Mouse (Mus musculus): ENCODE measurements around the gene Kbtbd13. TPM values are rescaled to one million over a fixed set of nuclear protein-coding genes. Genes with fewer than 3 reads are reported as not detected.

Kbtbd13 gene
- polyA plus RNA-seq, 2 experiments from 2014 or later = not detected

GRCm38 (mm10) chr9:65393606-65394005 is 2.2 kb upstream of the Kbtbd13 start:
- no peak for ATAC-seq

DNA sequence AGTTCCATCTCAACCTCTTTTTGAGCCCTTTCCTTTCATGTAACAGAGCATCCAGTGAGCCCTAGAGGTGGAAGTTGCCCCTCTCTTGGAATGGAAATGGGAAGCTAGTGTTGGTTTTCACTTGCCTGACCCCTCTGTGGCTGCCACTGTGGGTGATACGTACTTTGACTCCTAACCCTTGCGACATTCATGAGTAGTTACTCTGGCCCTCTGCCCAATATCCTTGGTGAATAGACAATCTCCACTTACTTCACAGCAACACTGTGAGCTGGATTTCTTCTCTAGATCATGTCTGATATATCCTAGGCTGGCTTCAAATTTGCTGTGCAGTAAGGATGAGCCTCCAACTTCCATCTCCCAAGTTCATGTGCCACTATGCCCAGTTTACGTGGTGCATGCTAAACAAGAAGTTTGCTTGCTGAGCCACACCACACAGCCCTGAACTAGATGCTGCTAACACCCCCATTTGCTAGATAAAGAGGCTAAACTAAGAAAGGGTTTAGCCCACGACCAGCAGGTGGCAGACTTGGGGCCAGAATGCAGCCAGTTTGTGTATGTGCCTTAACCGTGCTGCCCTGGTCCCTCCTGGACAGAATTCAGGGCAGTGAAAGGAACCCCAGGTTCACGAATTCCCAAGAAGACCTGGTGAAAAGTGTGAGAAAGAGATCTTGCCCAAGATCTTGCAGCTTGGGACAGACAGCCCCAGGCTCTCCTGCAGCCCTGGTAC is 1.3 kb upstream of the Kbtbd13 start:
- no peak for ATAC-seq

GRCm38 (mm10) chr9:65390752-65391612 is 470 bp downstream of the Kbtbd13 start:
- no peak for ATAC-seq

DNA sequence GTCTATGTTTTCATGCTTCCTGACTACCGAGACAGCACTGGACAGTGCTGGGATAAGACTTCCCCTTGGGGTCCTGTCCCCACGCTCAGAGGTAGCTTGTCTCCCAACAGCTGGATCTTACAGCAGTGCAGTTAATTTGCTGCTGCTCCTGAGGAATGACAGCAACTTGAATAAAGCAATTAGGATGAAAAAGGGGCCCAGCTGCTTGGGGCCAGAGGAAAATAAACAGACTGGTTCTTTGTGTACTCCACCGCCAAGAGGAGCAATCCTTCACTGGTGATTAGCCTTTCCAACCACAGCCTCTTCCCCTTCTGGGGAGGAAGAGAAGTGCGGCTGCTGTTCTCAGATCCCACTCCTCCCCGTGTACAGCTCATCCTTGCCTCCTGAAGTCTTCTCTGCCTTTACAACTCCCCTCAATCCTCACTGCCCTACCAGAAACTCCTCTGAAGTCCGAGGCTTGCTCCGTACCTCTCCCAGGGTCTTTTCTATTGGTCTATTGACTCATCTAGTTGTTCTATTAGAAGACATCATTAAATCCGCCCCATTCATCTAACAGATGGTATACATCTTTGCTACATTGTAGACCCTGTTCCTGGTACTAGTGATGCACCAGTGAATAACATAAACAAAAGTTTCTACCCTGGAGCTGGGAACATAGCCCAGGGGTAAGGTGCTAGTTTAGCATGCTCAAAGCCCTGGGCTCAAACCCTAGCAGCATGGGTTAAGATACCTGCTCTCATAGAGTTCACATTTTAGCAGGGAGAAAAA is 4.9 kb downstream of the Kbtbd13 start:
- no peak for ATAC-seq

- ATAC-seq = no peak
Observed at GRCm38 (mm10) chr9:65384276-65384675, 7.2 kb downstream of the Kbtbd13 start.

DNA sequence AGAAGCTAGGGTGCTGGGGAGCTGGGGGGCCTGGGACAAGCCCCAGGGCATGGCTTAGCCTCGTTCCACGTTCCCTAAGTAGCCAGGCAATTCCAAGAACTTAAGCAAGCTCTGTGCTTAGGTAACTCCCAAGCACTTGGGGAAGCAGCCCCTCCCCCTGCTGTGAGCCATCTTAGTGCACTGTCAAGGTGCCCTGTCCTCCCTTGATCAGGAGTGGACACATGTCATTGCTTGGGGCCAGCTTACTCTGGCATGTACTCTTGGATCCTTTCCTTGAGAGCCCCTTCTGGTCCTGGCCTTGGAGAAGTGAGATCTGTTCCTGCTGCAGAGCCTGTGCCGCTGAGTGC is 8.7 kb downstream of the Kbtbd13 start:
- ATAC-seq = no peak

GRCm38 (mm10) chr9:65382031-65382750 is 9.3 kb downstream of the Kbtbd13 start:
- no peak for ATAC-seq

DNA sequence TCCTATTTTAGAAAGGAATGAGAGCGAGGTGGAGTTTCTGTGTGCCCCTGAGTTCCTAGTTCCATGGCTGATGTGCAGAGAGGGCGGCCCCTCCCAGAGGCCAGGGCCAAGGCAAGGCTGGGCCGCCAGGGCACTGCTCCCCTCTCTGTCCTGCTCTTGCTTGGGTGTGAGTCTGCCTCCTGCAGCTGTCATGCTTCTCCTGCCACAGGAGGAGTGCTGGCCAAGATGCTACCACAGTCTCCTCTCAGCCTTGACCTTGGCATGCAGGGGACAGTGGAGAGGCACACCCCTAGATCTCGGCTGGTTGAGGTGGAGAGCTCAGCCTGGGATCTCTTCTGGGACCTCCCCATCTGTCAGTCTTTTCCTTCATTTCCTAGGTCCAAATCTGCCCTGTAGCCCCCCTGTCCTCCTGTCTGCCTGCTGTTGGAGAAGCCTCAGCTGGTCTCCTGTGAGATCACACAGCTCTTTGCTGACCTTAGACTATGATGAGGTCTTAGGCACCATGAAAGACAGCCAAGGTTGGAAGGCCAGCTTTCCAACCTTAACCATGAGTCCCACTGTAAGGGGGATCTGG is 10.3 kb downstream of the Kbtbd13 start:
- ATAC-seq = no peak

DNA sequence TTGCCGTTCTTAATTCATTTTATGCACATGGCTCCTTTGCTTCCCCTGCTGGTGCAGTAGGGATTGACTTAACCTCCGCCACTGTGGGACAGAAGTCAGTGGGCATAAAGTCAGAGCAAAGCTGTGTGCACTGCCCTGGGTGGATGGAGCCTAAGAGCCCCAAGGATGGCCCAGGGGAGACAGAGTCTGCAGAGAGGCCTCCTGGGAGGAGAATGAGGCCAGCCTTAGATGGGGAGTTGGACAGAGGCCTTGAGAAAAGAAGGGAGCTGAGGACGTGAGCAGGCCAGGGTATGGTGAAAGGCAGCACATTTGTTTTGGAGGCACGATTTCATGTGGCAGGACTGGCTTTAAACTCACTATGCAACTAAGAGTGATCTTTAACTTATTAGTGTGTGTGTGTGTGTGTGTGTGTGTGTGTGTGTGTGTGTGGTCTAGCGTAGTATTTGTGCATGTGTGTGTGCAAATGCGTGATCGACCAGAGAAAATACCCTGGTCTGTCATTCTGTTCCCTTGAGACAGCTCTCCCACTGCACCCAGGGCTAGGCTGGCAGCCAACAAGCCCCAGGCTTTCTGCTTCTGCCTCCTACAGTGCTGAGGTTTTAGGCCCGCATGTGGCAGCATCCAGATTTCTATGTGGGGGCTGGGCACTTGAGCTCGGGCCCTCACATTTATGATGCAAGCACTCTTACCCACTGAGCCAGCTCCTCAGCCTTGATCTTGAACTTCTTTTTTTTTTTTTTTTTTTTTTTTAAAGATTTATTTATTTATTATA is 16.1 kb downstream of the Kbtbd13 start:
- ATAC-seq = no peak

DNA sequence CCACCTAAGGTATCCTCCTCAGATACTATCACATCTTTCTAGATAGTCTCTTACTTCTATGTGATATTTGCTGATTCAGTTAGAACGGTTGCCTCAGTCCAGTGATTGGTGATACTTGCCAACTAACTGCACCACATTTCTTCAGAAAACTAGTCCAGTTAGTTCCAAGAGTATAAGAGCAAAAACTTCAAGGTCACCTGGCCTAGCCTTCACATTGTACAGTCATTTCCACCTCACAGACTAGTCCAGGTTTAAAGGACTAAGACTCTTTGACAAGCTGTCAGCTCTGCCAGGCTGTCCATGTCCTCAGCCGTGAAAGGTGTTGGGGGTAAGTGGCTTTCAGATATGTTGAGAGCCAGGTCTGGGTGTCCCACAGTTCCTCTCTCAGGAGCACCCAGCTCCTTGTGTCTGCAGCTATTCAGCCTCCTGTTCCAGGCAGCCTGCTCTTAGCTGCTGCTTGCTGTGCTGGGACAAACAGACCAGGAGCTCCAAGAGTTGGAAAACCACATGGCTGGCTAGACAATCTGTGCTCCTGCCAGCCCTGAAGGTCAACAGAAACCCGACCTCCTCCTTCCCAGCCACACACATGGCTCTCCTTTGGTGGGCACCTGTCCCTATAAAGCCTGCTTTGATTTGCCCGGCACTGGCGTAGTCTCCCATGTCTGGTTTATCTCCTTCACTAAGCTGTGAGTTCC is 16.8 kb downstream of the Kbtbd13 start:
- no peak for ATAC-seq

GRCm38 (mm10) chr9:65372449-65372848 is 19.0 kb downstream of the Kbtbd13 start:
- ATAC-seq = no peak

DNA sequence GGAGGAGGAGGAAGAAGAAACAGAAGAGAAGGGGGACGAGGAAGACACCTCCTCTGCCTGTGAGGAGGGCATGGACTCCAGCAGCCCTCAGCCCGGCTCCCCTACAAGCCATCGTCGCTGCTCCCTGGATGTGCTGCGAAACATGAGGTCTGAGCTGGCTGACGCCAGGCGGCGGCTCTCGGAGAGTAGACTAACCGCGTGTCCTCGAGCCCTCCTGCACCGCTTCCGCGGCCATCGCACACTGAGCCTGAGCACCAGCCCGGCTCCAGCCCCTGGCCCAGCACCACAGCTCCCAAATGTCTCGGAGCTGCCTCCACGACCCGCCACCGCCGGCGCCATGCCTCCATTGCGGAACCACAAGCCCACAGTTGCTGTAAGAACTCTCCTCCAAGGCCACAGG is 19.7 kb downstream of the Kbtbd13 start:
- no peak for ATAC-seq

- no peak for ATAC-seq
Observed at GRCm38 (mm10) chr9:65365721-65366120, 25.7 kb downstream of the Kbtbd13 start.

GRCm38 (mm10) chr9:65363684-65364083 is 27.8 kb downstream of the Kbtbd13 start:
- no peak for ATAC-seq

DNA sequence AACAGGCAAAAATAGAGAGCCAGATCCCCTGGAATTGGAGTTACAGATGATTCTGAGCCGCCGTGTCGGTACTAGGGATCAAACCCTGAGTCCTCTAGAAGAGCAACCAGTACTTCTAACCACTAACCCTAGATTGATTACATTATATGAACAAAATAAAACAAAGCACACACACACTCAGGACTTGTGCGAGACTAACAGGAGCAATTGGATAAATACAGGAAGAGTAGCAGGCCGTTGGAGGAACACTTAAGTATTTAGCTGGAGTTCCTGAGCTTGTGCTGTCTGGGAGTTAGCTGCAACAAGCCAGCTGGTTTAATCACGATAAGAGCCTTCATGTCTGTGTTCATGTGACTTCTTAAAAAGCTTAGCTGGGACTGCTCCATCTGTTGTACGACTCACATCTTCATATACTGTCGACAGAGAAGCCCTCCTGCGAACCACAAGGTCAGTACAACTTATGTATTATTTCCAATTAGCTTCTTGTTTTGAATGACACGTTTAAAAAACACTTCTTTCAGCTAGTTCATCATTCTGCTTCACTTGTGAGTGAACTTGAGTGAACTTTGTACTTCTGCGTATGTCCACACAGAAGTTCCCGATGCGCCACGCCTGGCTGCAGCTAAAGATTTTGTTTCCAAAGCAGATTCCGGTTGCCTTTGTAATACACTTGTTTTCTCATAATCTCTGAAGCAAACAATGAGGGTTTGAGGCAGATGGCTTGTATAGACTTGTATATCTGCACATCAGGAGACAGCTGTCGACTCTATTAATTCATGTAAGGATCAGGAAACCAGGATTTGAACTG is 30.6 kb downstream of the Kbtbd13 start, which contains the start of gene Ubap1l:
Gene Ubap1l, plus strand, starts transcription at position 401 of the 808 bp plus-strand sequence.
- no peak for ATAC-seq

GRCm38 (mm10) chr9:65358956-65359480 is 32.4 kb downstream of the Kbtbd13 start:
- no peak for ATAC-seq

DNA sequence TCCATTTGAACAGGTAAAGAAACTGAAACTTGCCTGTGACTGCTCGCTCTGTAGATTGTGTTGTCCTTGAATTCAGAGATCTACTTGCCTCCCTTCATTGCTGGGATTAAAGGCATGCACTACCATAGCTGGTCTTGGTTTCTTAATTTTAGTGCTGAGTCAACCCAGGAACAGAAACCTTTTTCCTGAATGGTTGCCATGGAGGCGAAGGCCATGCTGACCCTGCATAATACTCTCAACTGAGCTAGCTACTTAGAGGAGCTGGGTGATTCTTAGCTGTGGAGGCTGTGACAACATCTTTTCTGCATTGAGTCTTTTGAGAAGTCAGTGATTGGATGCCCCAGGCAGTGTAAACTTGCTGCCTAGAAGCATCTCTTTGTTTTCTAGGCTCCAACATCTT is 34.5 kb downstream of the Kbtbd13 start:
- ATAC-seq = no peak

- ATAC-seq = no peak
Observed at GRCm38 (mm10) chr9:65356561-65356960, 34.9 kb downstream of the Kbtbd13 start.

GRCm38 (mm10) chr9:65353251-65353650 is 38.2 kb downstream of the Kbtbd13 start:
- no peak for ATAC-seq

All from CD4-positive, CD25-positive, alpha-beta regulatory T cell, adult 4 months (primary cell).